Mouse (Mus musculus): ENCODE data around the gene Irf2bpl. TPM values are rescaled to one million over a fixed set of nuclear protein-coding genes. Genes with fewer than 3 reads are reported as not detected.

Gene Irf2bpl
- polyA plus RNA-seq, 1 experiment from 2014 or later: 18.9 TPM

DNA sequence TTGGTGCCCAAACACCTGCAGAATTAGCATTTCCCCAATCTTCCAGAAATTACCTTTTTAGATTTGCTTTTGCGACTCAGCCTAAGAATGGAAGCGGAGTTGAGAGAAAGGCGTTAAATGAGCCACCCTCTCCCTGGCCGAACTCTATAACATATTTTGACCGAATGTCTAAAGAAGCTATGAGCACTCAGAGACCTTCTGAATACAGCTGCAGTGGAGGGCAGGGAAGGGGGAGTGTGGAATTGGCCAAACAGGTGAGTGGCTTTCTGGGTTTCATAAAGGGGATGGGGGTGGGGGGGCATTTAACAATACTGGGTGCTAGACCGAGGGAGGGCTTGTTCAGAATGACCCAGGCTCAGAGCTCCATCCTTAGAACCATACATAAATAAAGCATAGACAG lies 738 bp upstream of the Irf2bpl start:
- peak overlapping the region; percentile 100 for H3K27ac ChIP-seq (ENCODE audit: low read depth, low read length)
- ATAC-seq (replicated peaks; ENCODE audit: insufficient number of reproducible peaks, low FRiP score, low TSS enrichment): no peak
- H3K9ac ChIP-seq (ENCODE audit: low read depth, low read length): peak overlapping the region; percentile 63
- H3K36me3 ChIP-seq (ENCODE audit: control insufficient read depth, insufficient read depth, low read length): 0 out of 2 replicates have a peak, but pooled peaks cover 1% of the 10 kb centered on the region
- no peaks in the 10 kb centered on the region for H3K27me3 ChIP-seq (ENCODE audit: control insufficient read depth, insufficient read depth, low read length)
- H3K9me3 ChIP-seq (replicated peaks; ENCODE audit: control insufficient read depth, low read length): no peaks in the 10 kb centered on the region
- WGBS (ENCODE audit: insufficient replicate concordance): 15% methylated on average over 6 of the region's 6 CpGs
- H3K4me3 ChIP-seq (ENCODE audit: low read depth, low read length): peak overlapping the region; percentile 98
- H3K4me1 ChIP-seq (ENCODE audit: control insufficient read depth, insufficient read depth, low read length): peaks cover 49% of the 10 kb centered on the region
- peak overlapping the region; percentile 96 for H3K4me2 ChIP-seq

DNA sequence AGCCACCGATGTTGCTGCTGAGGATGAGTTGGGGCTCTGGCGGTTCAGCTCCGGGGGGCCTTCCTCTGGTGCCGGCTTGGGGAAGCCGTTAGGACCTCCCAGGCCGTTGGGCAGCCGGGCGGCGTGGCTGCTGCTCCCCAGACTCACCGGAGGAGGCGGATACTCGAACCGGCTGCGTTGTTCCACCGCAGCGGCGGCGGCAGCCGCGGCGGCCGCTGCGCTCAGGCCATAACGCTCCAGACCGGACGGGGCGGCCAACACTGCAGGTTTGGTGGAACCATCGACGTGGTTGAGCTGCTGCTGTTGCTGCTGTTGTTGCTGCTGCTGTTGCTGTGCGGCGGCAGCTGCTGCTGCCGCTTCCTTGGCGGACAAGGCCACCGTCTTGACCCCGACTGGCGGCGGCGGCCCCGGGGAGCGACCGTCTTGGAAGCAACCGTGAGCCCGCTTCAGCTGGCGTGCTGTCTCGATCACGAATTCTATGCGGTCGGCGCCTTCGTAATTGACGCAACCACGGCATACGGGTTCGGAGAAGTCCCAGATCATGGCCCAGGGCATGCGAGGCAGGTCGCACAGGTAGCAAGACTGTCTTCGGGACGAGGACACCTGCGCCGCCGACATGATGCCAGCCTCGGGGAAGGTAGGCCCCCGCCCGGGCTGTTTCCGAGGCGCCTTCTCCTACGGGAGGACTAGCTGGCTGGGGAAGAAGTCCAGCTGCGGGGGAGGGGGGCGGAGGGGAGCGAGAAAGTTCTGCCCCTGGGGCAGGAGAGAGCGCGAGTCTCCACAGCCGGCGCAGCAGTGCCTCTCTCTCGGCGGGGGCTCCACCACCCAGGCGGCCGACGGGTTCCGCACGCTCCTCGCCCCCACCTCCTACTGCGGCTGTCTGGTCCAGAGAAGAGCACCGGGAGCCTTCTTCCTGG lies 1.1 kb downstream of the Irf2bpl start:
- Histone ChIP-seq H3K4me1 (ENCODE audit: control insufficient read depth, insufficient read depth, low read length) (peaks cover 43% of the 10 kb centered on the region), H3K36me3 (ENCODE audit: control insufficient read depth, insufficient read depth, low read length) (0 out of 2 replicates have a peak, but pooled peaks cover 4% of the 10 kb centered on the region), H3K27me3 (ENCODE audit: control insufficient read depth, insufficient read depth, low read length) (no peaks in the 10 kb centered on the region), H3K4me2 (peak overlapping the region; percentile 96), H3K9me3 (replicated peaks; ENCODE audit: control insufficient read depth, low read length) (no peaks in the 10 kb centered on the region), H3K27ac (ENCODE audit: low read depth, low read length) (peak overlapping the region; percentile 100), H3K9ac (ENCODE audit: low read depth, low read length) (peak overlapping the region; percentile 96), H3K4me3 (ENCODE audit: low read depth, low read length) (peak overlapping the region; percentile 98)
- no peak for ATAC-seq (replicated peaks; ENCODE audit: insufficient number of reproducible peaks, low FRiP score, low TSS enrichment)
- WGBS (ENCODE audit: insufficient replicate concordance): under 1% methylated on average over 75 of the region's 84 CpGs

DNA sequence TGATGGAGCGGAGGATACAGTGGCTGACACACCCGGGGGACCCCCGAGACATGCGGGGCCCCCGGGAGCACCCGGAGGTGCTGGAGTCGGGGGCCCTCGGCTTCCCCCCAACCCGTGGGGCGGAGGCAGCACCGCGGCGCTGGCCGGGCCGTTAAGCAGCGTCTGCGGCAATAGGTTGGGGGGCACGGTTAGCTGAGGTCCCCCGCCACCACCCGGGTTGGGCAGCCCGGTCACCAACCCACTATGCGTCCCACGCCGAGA lies 1.6 kb downstream of the Irf2bpl start:
- Histone ChIP-seq H3K9ac (ENCODE audit: low read depth, low read length) (peak overlapping the region; percentile 96), H3K4me3 (ENCODE audit: low read depth, low read length) (peak overlapping the region; percentile 98), H3K9me3 (replicated peaks; ENCODE audit: control insufficient read depth, low read length) (no peaks in the 10 kb centered on the region), H3K27me3 (ENCODE audit: control insufficient read depth, insufficient read depth, low read length) (no peaks in the 10 kb centered on the region), H3K4me2 (peak overlapping the region; percentile 96), H3K36me3 (ENCODE audit: control insufficient read depth, insufficient read depth, low read length) (0 out of 2 replicates have a peak, but pooled peaks cover 4% of the 10 kb centered on the region), H3K27ac (ENCODE audit: low read depth, low read length) (peak overlapping the region; percentile 100), H3K4me1 (ENCODE audit: control insufficient read depth, insufficient read depth, low read length) (peaks cover 41% of the 10 kb centered on the region)
- no peak for ATAC-seq (replicated peaks; ENCODE audit: insufficient number of reproducible peaks, low FRiP score, low TSS enrichment)
- under 1% methylated on average over 24 of the region's 24 CpGs for WGBS (ENCODE audit: insufficient replicate concordance)

DNA sequence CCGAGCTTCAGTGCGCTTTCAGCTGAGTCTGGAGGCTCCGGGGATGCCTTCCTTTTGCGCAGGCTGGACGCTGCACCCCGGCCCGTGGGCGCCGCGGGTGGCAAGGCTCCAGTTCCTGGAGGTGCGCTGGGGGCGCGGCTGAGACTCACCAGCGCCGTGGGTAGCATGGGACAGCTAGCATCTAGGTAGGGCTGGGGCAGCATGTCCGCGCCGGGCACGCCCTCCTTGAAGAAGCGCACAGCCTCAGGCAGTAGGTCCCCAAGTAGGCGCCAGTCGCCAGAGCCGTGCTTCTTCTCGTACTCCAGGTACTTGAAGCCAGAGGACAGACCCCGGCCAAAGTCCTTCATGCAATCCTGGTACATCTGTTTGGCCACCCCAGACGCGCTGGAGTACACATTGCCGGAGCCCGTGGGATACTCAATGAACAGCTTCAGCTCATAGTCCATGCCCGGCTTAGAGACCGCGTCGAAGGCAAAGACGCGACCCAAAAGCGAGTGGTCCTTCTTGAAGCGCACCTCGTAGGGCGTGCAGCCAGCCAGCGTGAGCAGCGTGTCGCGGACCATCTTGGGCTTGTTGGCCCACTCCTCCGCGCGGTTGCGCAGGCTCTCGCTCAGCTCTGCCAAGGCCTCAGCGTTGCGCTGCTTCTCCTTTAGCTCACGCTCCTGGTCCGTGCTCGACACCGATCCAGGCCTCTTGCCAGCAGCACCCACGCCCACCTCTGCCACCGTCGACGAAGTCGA lies 2.1 kb downstream of the Irf2bpl start:
- no peaks in the 10 kb centered on the region for H3K27me3 ChIP-seq (ENCODE audit: control insufficient read depth, insufficient read depth, low read length)
- H3K27ac ChIP-seq (ENCODE audit: low read depth, low read length): peak overlapping the region; percentile 100
- H3K4me2 ChIP-seq: peak overlapping the region; percentile 96
- H3K4me1 ChIP-seq (ENCODE audit: control insufficient read depth, insufficient read depth, low read length): peaks cover 39% of the 10 kb centered on the region
- H3K36me3 ChIP-seq (ENCODE audit: control insufficient read depth, insufficient read depth, low read length): 0 out of 2 replicates have a peak, but pooled peaks cover 4% of the 10 kb centered on the region
- H3K4me3 ChIP-seq (ENCODE audit: low read depth, low read length): peak overlapping the region; percentile 98
- under 1% methylated on average over 59 of the region's 59 CpGs for WGBS (ENCODE audit: insufficient replicate concordance)
- peak overlapping the region; percentile 96 for H3K9ac ChIP-seq (ENCODE audit: low read depth, low read length)
- no peaks in the 10 kb centered on the region for H3K9me3 ChIP-seq (replicated peaks; ENCODE audit: control insufficient read depth, low read length)
- ATAC-seq (replicated peaks; ENCODE audit: insufficient number of reproducible peaks, low FRiP score, low TSS enrichment): no peak

DNA sequence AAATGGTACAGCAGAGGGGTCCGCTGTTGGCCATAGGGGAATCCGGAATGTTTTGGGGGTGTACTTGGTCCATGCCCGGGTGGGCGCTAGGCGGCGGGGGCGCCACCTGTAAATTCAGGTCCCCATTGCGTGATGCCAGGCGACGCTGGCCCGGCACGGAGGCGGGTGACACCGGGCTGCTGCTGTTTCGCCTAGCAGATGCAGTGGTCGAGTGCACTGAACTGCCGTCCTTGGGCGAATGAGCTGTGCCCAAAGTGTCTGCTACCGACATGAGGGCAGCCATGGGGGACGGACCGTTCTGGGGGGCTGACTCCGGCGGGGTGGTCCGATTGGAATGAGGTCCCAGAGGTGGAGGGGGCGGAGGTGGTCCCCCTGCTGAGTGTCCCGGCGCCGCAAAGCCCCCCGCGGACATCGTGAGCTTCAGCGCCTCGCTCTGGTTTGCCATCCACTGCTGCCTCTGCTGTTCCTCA lies 2.8 kb downstream of the Irf2bpl start:
- ATAC-seq (replicated peaks; ENCODE audit: insufficient number of reproducible peaks, low FRiP score, low TSS enrichment): no peak
- peaks cover 36% of the 10 kb centered on the region for H3K4me1 ChIP-seq (ENCODE audit: control insufficient read depth, insufficient read depth, low read length)
- peak overlapping the region; percentile 96 for H3K9ac ChIP-seq (ENCODE audit: low read depth, low read length)
- H3K27ac ChIP-seq (ENCODE audit: low read depth, low read length): peak overlapping the region; percentile 100
- H3K4me2 ChIP-seq: peak overlapping the region; percentile 96
- WGBS (ENCODE audit: insufficient replicate concordance): 12% methylated on average over 33 of the region's 33 CpGs
- H3K36me3 ChIP-seq (ENCODE audit: control insufficient read depth, insufficient read depth, low read length): 0 out of 2 replicates have a peak, but pooled peaks cover 4% of the 10 kb centered on the region
- no peaks in the 10 kb centered on the region for H3K9me3 ChIP-seq (replicated peaks; ENCODE audit: control insufficient read depth, low read length)
- H3K4me3 ChIP-seq (ENCODE audit: low read depth, low read length): peak overlapping the region; percentile 98
- no peaks in the 10 kb centered on the region for H3K27me3 ChIP-seq (ENCODE audit: control insufficient read depth, insufficient read depth, low read length)

DNA sequence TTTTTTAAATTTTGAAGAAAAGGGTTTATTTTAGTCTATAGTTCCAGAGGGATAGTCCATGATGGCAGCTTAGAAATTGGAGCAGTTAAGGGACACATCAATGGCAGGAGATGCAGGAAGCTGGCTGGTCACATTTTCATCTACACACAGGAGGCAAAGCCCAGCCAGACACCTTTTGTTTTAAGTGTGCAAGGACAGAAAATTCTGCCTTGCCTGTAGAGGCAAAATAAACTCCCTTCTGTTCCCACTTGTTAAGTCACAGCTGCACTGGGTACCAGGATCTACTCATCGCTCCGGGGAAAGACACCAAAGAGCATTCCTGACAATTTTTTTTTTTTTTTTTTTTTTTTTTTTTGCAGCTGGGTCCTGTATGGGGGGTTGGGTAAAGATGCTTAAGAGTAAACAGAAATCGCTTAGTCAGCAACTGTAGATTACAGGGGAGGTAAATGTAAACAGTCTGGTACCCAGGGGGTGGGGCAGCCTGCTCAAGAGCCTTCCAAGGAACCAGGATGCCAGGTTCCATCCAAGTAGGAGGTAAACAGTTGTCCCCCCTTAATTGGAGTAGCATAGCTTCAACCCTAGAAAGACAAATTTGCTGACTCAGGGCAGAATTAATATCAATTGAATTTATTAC lies 4.4 kb downstream of the Irf2bpl start:
- no peaks in the 10 kb centered on the region for H3K9me3 ChIP-seq (replicated peaks; ENCODE audit: control insufficient read depth, low read length)
- peaks cover 21% of the 10 kb centered on the region for H3K4me1 ChIP-seq (ENCODE audit: control insufficient read depth, insufficient read depth, low read length)
- H3K27me3 ChIP-seq (ENCODE audit: control insufficient read depth, insufficient read depth, low read length): no peaks in the 10 kb centered on the region
- no peak overlapping the region for H3K27ac ChIP-seq (ENCODE audit: low read depth, low read length)
- ATAC-seq (replicated peaks; ENCODE audit: insufficient number of reproducible peaks, low FRiP score, low TSS enrichment): no peak
- no peak overlapping the region for H3K4me3 ChIP-seq (ENCODE audit: low read depth, low read length)
- H3K4me2 ChIP-seq: peak overlapping the region; percentile 43; the same call in 1 of the 2 replicates
- H3K36me3 ChIP-seq (ENCODE audit: control insufficient read depth, insufficient read depth, low read length): 0 out of 2 replicates have a peak, but pooled peaks cover 4% of the 10 kb centered on the region
- 43% methylated on average over 3 of the region's 3 CpGs for WGBS (ENCODE audit: insufficient replicate concordance)
- no peak overlapping the region for H3K9ac ChIP-seq (ENCODE audit: low read depth, low read length)

DNA sequence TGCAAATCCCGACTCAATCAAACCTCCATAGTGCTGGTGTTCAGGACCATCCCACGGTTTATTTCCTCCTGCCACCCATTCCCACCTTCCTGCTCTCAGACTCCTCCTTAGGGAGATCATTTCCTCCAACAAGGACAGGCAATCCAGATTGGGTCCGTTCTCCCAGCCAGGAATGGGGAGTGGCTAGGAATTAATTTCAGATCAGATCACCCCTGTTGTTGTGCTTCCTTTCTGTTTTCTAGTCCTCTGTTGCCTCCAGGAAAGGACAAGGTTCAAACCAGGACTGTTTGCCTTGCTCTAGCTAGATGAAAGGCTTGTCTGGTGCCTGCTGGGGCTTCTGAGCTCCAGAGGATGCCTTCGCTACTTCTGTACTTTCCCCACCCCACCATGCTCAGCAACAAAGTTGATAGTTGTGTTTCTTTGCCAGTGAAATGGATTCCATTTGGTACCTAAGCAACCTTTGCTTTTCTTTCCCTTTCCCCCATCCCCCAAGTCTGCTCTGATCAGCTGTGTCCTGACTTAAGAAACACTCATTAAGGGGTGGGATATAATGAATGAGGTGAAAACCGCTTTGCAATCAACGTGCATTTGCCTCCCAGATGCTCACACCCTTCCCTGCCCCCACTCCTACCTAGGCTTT lies 5.0 kb downstream of the Irf2bpl start:
- Histone ChIP-seq H3K36me3 (ENCODE audit: control insufficient read depth, insufficient read depth, low read length) (0 out of 2 replicates have a peak, but pooled peaks cover 4% of the 10 kb centered on the region), H3K4me3 (ENCODE audit: low read depth, low read length) (no peak overlapping the region), H3K27ac (ENCODE audit: low read depth, low read length) (no peak overlapping the region), H3K4me2 (peak overlapping the region; percentile 43; the same call in 1 of the 2 replicates), H3K9ac (ENCODE audit: low read depth, low read length) (no peak overlapping the region), H3K4me1 (ENCODE audit: control insufficient read depth, insufficient read depth, low read length) (peaks cover 19% of the 10 kb centered on the region), H3K27me3 (ENCODE audit: control insufficient read depth, insufficient read depth, low read length) (no peaks in the 10 kb centered on the region), H3K9me3 (replicated peaks; ENCODE audit: control insufficient read depth, low read length) (no peaks in the 10 kb centered on the region)
- 44% methylated on average over 6 of the region's 6 CpGs for WGBS (ENCODE audit: insufficient replicate concordance)
- ATAC-seq (replicated peaks; ENCODE audit: insufficient number of reproducible peaks, low FRiP score, low TSS enrichment): no peak

All from heart, embryonic 11.5 days (tissue).